Mouse (Mus musculus) spleen, postnatal 36 days (tissue): Measurements from ENCODE around the gene Pde4d.

Experiments
- DNase-seq, 2 experiments: peaks; one replicate each; pipeline ENCODE4 v3.0.0; 2022; ENCODE audit warnings: low spot score in 2 of 2, mixed read lengths in 1 of 2

Gene Pde4d

GRCm38 (mm10) chr13:109623201-109623600 is 1173.5 kb downstream of the Pde4d start:
- no peak for DNase-seq

- no peak for DNase-seq
Measured at GRCm38 (mm10) chr13:109624772-109625349, 1175.1 kb downstream of the Pde4d start.

- DNase-seq: no peak
Measured at GRCm38 (mm10) chr13:109625466-109626129, 1175.8 kb downstream of the Pde4d start.

GRCm38 (mm10) chr13:109627265-109627664 is 1177.5 kb downstream of the Pde4d start:
- no peak for DNase-seq

- no peak for DNase-seq
Measured at GRCm38 (mm10) chr13:109628606-109629005, 1178.9 kb downstream of the Pde4d start.

- DNase-seq: no peak
Measured at GRCm38 (mm10) chr13:109629216-109629615, 1179.5 kb downstream of the Pde4d start.

GRCm38 (mm10) chr13:109631399-109632026 is 1181.8 kb downstream of the Pde4d start:
- no peak for DNase-seq

- no peak for DNase-seq
Measured at GRCm38 (mm10) chr13:109632387-109633036, 1182.8 kb downstream of the Pde4d start.

GRCm38 (mm10) chr13:109633037-109633418 is 1183.3 kb downstream of the Pde4d start:
- no peak for DNase-seq

GRCm38 (mm10) chr13:109635901-109636520 is 1186.3 kb downstream of the Pde4d start:
- no peak for DNase-seq

- no peak for DNase-seq
Measured at GRCm38 (mm10) chr13:109638273-109638672, 1188.5 kb downstream of the Pde4d start.

- DNase-seq: no peak
Measured at GRCm38 (mm10) chr13:109639286-109639685, 1189.5 kb downstream of the Pde4d start.

- no peak for DNase-seq
Measured at GRCm38 (mm10) chr13:109641562-109641961, 1191.8 kb downstream of the Pde4d start.

GRCm38 (mm10) chr13:109643419-109643818 is 1193.7 kb downstream of the Pde4d start:
- no peak for DNase-seq

- no peak for DNase-seq
Measured at GRCm38 (mm10) chr13:109644086-109644485, 1194.3 kb downstream of the Pde4d start.

GRCm38 (mm10) chr13:109645284-109645909 is 1195.6 kb downstream of the Pde4d start:
- DNase-seq: no peak

GRCm38 (mm10) chr13:109645910-109646284 is 1196.1 kb downstream of the Pde4d start:
- no peak for DNase-seq

GRCm38 (mm10) chr13:109646597-109647232 is 1197.0 kb downstream of the Pde4d start:
- DNase-seq: no peak

GRCm38 (mm10) chr13:109647479-109648199 is 1197.9 kb downstream of the Pde4d start:
- DNase-seq: no peak

- no peak for DNase-seq
Measured at GRCm38 (mm10) chr13:109648311-109648710, 1198.6 kb downstream of the Pde4d start.
